Mouse (Mus musculus) G1E-ER4 (cell line): Measurements from ENCODE around the gene Abr. TPM values are rescaled to one million over a fixed set of nuclear protein-coding genes. Genes with fewer than 3 reads are reported as not detected.

Experiments
- GATA1 ChIP-seq: IDR thresholded peaks from one replicate; pipeline ENCODE4 v1.8.0; 2012; ENCODE audit warnings: low read length, inconsistent platforms
- polyA plus RNA-seq: library from polyadenylated mRNA; stranded (reverse); fragments of >175 nt; gene quantifications from 2 replicates; pipeline ENCODE4 v1.2.3, GENCODE M21; 2012

The Abr gene
- polyA plus RNA-seq, 1 experiment = 0.01 TPM

DNA sequence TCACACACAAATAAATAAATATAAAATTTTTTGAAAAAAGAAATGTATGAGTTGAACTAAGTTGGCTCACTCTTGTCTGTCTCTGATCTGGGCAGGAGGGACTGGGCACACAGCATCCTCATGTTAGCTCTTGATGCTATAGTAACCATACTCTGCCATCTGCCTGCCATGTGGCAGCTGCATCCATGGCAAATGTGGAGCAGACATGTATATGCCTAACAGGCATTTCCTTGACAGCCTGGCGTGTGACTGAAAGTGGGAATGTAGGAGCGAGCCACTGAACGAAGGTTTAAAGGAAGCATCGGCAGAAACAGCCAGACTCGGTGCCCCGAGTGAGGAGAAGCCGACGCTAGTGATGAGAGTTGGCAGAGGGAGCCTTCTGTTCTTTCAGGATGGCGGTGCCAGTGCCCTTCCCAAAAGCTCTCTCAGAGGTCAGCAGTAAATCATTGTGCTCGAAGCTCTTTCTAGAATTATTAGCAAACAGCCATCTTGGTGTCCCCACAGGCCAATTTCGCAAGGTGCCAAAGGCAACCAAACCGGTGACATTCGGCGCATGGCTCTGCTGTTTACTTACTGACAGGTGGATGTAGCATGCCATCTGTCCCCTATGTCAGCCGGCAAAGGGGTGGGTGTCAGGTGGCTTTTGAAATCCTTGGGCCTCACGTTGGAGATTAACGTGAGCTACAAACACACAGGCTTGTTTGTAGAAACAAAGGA is 17.3 kb upstream of the Abr start:
- no peak for TF ChIP-seq GATA1

DNA sequence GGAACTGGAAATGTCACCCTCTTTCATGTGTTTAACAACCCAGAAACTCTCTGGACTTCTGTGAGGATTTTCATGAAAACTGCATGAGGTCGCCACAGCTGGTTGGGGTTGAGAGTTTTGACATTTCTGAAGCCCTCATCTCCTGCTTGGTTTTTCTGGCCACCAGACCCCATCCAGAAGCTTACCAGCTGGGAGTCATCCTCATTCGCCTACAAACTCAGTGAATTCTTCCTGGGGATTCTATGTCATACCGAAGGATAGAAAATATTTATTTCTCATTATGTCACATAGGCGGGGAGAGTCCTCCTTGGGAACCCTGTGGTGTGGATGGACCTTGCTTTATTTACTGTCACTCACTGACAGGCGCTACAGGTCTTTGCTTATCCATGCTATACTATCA is 8.4 kb upstream of the Abr start:
- no peak for TF ChIP-seq GATA1

DNA sequence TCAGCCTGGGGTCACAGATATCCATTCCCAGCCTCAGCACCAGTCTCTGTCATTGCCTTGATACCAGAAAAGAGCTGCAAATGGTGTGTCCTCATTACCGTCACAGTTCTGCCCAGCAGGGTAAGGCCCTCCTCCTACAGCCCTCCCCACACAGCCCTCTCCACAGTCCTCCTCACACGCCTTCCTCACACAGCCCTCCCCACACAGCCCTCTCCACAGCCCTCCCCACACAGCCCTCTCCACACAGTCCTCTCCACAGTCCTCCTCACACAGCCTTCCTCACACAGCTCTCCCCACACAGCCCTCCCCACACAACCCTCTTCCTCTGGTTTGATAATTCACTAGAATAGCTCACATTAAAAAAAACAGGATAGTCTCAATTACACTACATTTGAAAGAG is 7.9 kb upstream of the Abr start:
- TF ChIP-seq GATA1 = no peak

DNA sequence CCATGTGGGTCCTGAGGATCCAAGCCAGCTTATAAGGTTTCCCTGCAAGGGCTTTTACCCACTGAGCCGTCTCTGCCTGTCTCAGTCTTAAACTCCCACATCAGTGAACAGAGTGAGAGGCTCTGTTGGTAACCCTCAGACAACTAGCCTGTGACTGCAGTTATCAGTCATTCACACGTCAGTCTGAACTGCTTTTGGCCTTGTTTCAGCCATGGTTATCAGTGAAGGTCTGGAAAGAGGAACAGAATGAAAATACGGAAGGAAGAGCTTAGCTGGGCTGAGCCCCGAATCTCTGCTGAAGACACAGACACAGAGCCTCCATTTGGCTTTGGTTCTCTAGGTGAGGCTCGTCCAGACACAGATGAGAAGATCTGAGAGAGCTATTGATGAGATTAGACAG is 6.5 kb upstream of the Abr start:
- no peak for TF ChIP-seq GATA1

DNA sequence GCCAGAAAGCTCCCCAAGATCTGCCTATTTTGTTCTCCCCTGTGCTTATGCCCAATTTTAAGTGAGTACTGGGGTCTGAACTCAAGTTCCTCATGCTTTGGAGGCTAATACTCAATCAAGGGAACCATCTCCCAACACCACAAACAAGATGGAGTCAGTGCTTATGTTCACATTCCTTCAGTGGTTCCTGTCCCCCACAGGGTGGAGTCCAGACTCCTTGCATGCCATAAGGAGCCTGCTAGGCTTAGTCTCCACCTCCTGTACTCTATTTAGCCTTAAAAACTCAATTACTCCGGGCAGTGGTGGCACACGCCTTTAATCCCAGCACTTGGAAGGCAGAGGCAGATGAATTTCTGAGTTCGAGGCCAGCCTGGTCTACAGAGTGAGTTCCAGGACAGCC is 2.8 kb upstream of the Abr start:
- no peak for TF ChIP-seq GATA1

DNA sequence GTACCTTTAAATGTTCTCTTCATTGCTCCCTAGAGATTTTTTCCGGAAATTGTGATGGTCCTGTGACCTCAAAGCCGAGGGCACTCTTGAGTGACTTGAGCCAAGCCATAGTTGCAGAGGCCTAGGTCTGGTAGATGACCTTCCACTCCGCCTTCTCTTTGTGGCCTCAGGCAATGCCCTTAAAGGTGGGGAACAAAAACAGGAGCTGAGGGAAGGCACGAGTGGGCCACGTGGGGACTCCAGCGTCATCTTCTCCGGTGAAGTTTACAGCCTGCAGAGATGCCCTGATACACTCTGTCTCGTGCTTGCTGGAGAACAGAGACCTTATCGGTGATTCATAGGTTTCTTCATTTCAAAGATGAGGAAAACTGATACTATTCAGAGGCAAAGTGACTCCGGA is 2.0 kb upstream of the Abr start:
- TF ChIP-seq GATA1 = no peak

DNA sequence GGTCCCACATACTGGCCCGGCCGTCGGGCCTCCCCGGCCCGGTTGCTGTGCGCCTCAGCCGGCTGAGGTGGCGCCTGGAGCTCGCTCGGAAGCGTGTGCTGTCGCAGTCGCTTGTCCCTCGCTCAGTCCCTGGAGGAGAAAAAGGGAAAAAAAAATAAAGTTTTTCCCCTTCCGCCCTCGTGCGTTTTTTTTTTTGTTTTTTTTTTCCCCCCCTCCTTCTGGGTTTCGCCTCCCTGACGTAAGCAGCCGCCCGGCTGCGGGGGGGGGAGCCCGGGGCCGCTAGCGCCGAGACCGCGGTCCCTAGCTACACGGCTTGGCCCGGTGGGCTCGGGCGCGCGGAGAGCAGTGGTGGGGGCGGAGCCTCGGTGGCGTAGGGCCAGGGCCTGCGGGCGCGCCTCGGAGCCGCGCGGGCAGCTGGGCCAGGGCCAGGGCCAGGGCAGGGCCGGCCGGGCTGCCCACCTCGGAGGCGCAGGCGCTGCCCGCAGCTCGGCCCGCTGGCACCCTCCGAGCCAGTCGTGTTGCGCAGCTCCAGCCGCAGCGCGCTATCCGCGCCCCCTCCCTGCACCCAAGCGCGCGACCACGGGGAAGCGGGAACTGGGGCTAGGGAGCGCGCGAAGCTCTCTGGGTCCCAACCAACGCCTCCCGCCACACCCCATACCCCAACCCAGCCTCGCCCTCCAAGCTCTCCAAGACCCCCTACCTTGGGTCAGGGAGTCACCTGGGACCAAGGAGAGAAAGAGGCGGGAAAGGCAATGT is 1.3 kb upstream of the Abr start:
- no peak for TF ChIP-seq GATA1

DNA sequence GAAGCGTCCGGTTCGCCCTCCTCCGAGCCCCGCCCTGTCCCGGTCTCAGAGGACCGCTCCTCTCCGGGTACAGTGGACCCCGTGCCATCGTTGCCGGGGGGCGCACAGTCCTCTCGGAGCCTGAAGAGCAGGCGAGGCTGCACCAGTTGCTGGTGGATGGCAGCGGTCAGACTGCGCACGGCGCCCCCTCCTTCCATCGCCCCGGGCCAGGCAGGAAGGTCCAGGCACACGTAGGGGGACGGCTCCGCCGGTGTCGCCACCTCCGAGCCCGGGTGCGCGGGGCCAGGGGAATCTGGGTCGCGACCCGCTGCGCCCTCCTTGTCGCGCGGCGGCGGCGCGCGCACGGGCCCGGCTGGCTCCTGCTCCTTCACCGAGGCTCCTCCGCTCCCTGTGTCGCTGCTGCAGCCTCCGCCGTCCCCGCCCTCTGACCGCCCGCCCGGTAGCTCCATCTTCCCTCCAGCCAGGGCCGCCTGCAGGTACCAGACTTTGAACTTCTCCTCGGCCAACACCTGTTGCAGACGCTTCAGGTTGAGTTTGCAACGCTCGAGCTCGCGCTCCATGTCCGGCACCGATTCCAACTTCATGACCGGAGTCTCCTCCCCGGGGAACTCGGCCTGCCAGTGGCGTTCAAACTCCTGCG is 572 bp upstream of the Abr start:
- TF ChIP-seq GATA1 = no peak

DNA sequence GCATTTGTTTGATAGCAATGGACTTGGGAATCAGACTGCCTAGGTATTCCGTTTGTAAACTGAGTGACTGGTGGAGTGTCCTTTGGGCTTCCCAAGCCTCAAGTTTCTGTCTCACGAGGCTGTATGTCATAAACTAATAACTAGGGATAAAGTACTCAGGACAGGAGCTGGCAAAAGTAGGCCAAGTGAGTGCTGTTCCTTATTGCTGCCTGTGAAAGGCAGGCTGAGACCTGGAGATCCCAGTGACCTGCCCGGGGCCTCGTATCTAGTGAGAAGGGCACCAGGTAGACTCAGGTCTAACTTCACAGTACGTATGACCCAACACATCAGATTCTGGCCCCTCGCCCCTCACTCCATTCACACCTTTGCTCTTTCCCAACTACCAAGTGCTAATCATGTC is 4.0 kb downstream of the Abr start:
- TF ChIP-seq GATA1 = no peak

DNA sequence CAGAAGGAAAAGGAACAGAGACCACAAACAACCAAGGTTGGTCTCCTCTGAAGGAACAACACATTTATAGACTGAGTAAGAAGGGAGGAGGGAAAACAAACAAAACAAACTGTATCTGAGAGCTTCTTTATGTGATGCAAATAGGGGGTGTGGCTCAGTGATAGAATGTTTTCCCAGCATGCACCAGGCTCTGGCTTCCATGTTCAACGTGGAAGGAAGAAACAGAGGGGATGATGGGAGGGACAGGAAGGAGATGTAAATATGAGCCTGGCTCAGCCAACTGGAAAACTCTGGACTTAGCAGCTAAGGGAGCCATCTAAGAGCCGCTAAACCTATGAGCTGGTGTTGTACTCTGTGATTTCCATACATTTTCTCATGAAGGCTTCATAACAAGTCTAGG is 7.9 kb downstream of the Abr start:
- no peak for TF ChIP-seq GATA1

DNA sequence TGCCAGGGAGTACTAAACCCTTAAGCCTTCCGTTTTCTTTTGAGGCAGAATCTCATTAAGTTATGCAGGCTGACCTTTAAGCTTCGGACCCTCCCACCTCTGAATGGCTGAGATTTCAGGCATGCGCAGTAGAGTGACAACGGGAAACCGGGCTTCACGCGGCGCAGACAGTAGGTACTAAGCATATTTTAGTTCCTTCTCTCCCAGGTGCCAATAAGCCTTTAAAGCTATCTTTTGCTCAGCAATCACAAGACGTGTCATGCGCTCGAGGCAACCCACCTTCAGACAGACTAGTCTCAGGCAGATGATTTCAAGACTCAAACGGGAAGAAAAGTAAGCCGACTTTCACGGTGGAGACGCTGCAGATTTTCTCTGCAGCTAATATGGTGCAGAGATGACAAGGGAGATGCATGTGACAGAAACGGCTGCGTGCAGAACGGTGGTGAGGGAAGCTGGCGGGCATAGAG is 9.4 kb downstream of the Abr start:
- TF ChIP-seq GATA1 = no peak

DNA sequence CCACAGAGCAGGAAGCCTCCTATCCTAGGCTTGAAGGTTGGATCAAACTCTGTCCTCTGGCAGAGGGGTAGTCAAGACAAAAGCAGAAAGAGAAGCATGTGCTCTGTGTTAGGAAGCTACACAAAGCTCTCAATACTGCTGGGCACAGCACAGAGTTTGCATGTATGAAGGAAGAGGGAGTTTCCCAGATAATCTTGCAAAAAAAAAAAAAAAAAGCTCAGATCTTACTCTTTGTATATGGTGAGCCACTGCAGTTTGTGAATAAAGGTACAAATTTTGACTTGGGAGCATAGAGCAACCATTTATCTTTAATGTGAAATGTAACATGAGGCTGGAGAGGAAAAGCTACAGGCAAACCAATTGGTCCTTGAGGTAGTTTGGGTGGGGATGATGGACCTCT is 11.2 kb downstream of the Abr start:
- TF ChIP-seq GATA1 = no peak

DNA sequence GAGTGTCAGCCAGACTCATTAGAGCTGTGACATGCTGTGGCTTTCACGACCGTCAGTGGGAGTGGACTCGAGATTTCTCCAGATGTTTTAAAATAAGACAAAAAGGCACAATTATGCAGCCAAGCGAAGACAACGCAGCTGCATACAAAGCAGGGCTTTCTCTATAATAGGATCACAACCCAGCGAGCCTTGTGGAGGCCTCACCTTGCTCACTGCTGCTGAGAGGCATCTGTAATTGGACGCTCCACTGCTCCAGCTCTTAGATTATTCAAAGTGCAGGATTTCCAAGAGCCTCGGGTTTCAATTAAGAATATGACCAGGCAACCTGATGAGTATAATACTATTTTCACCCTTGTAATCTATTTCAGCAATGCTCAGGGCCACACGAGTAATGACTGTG is 15.6 kb downstream of the Abr start:
- TF ChIP-seq GATA1 = no peak

DNA sequence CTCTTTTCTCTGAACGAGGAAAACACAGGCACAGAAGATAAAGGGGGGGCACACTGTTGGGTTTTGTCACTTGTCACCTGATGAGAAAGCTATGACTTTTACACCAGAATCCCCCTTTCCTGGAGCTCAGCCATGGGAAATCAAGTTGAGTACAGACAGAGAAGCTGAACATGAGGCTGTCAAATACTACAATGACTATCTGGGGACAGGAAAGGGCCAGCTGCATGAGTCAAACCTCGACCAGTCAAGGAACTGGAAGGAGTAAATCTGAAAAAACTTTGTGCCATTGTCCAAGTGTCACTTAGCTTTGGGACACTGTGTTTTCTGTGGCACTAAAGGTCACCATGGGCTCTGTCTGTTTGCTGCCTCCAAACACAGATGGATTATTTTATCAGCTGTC is 22.9 kb downstream of the Abr start:
- no peak for TF ChIP-seq GATA1

DNA sequence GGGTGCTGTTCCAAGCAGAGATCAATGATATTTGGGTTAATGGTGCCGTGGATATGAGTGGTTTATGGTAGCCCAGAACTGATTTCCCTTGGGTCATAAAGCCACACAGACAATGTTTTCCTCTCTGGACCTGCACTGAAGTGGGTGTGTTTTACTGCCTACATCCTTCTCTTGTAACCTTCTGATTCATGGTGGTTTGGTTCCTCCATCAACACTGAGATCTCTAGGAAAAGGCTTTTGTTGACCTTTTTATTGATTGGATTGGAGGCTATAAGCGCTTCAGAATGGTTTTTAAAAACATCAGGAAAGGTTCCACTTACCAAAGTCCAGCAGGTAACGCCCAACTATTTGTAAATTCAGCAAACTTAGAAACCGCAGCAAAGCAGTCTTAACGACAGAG is 23.4 kb downstream of the Abr start:
- no peak for TF ChIP-seq GATA1

DNA sequence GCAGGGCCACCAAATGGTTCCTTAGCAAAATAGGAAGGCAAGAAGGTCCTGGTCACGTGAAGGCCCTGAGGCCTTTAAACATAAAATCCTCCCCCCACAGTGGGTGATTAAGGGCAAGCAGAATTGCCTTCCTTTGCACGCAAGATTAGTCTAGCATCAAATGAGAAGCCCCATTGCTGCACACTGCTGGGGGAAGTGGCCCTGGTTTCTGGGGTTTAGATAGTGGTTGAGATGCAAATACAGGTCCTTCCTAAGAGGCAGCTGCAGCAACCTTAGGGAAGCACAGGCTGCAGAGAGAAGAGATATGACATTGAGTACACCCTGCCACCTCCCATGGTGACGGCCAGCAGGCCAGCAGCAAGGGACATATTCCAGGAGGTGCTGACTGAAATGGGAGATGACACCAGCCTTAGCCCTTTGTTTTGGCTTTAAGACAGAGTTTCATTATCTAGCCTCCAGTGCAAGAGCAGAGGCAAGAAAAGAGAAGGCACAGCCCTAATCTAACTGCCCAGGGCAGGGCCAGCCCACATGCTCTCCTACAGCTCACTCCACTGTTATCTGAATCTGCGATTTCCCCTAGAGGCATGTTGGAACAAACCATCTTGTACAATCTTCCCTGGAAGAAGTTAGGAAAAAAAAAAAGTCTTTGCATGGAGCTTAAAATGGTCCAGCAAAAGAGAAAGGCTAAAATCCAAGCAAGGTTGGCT is 28.3 kb downstream of the Abr start:
- TF ChIP-seq GATA1 = no peak
